Mouse (Mus musculus) T-helper 1 cell (primary cell): Measurements from ENCODE around the gene Catsper1.
"Not testable (repeated sequence)": the region's sequence is repeated elsewhere in the genome, so short reads cannot be mapped to it uniquely, and the experiment has no call there.

Source experiments
- in situ Hi-C: fragments of 300-600 bp; cut with MboI, MseI; formaldehyde crosslinking; loops from one replicate; pipeline ENCODE4 v1.15.1; 2025; ENCODE audit warnings: high pct_unique_total_duplicates

Gene Catsper1

DNA sequence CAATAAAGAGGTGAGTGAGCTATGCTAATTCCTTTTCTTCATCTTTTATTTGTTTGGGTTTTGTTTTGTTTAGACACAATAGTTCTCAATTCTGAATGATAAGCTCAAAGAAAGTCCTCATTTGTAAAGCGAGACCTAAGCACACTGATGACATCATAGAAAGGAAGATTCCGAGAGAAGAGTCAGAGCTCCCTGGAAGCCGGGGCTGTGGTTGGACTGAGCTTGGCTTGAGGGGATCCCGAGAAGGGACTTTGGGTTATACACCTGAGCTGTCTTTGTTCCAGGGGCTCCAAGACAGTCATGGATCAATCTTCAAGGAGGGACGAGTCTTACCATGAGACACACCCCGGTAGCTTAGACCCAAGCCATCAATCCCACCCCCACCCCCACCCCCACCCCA, at the start of gene Catsper1:
Catsper1 (plus strand) TSS at position 301 of the 400 bp plus-strand sequence.
- in situ Hi-C loops: no loop called here

DNA sequence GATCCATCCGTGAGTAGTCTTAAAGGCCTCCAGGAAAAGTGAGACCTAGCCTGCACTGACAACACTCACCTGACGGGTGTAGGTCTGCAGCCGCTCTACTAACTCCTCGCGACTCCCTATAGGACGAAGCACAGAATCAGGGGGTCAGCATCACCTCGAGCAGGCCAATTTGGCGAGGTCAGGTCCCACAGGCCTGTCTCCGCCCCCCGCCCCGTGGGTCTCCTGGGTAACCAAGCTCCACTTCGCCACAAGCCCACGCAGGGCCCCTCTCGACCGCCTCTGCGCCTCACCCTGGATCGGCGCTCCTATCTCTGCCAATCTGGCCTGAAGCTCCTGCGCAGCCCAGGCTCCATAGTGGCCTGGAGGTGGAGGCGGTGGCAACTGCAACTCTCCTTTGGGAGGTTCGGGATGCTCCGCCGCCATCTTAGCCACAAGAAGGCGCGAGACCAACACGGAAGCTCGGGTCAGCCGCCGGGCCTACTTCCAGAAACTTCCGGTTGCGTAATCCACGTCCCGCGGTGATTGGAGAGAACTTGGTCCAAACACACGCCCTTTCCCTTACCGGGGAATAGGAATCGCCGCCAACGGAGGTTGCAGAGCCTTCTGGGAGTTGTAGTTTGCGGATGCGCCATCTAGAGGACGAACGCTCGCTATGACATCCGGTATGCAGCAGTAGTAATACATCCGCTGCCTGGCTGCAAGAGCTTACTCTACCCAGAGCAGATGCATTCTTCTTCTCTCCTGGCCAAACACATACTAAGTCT, 40.4 kb upstream of the Catsper1 start, which contains the start of gene Sf3b2:
Sf3b2 (minus strand) TSS at position 484 of the 764 bp plus-strand sequence.
- in situ Hi-C loops: loop anchor here (10.0 kb wide), 1 partner anchor 490 kb away; no protein-coding TSS in a partner anchor

GRCm38 (mm10) chr19:5295736-5296075, 39.8 kb upstream of the Catsper1 start:
- in situ Hi-C loops: loop anchor here (10.0 kb wide), 1 partner anchor 491 kb away; no protein-coding TSS in a partner anchor

GRCm38 (mm10) chr19:5296630-5297029, 38.9 kb upstream of the Catsper1 start:
- in situ Hi-C loops: loop anchor here (10.0 kb wide), 1 partner anchor 492 kb away; no protein-coding TSS in a partner anchor

GRCm38 (mm10) chr19:5297903-5298800, 37.4 kb upstream of the Catsper1 start, which contains the start of gene Gal3st3:
Gal3st3 (plus strand) TSS chr19:5298331.
- in situ Hi-C loops: loop anchor here (10.0 kb wide), 1 partner anchor 493 kb away; no protein-coding TSS in a partner anchor

DNA sequence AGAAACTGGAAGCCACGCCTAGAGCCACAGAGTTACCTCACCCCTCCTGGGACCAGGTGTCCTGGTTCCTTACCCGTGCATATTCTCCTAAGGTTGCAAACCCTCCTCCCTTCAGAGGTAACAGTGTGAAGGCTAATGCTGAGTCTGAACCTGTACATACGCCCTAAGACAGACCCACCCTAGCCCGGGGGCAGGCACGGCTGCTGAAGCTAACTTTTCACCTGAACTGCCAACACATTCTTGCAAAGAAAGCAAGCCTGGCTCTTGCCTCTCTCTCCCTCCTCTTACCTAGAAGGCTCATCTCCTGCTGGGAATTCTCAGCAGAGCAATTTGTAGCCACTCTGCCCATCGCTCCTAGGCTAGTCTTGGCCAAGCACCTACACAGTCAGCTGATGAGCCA, 35.0 kb upstream of the Catsper1 start:
- in situ Hi-C loops: no loop called here

DNA sequence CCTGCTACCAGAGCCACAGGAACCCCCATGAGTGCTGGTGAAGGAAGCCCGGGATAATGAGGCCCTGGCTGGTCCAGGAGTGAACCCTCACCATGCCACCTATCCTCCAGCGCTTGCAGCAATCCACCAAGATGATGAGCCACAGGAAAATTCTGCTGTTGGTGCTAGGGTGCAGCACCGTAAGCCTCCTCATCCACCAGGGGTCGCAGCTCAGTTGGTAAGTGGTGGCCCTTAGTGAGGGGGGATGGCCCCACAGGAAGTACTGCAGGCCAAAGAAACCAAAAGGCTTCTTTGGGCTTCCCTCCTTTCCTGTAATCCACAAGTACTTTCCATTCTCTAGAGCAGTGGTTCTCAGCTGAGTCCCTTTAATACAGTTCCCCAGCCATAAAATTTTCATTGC, 33.1 kb upstream of the Catsper1 start:
- in situ Hi-C loops: no loop called here

- in situ Hi-C loops: no loop called here
Observed at GRCm38 (mm10) chr19:5306279-5306678, 29.3 kb upstream of the Catsper1 start.

- in situ Hi-C loops: no loop called here
Observed at GRCm38 (mm10) chr19:5306968-5307734, 28.4 kb upstream of the Catsper1 start.

- in situ Hi-C loops: no loop called here
Observed at GRCm38 (mm10) chr19:5309025-5309424, 26.5 kb upstream of the Catsper1 start.

DNA sequence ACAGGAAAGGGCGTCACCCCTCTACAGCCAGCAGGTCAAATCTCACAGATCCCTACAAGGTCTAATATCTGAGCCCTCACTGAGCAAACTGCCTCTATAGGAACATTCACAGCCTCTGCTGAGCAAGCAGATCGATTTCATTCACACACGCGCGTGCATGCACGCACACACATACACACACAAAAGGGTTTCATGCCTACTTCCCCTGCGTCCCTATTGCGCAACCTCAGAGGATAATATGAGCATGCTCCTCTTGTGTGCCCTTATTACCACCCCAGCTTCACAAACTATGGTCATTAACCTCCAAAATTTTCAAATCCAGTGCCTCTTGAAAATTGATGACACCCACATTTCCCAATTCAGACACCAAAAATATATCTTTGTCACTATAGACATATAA, 22.4 kb upstream of the Catsper1 start:
- in situ Hi-C loops: no loop called here

DNA sequence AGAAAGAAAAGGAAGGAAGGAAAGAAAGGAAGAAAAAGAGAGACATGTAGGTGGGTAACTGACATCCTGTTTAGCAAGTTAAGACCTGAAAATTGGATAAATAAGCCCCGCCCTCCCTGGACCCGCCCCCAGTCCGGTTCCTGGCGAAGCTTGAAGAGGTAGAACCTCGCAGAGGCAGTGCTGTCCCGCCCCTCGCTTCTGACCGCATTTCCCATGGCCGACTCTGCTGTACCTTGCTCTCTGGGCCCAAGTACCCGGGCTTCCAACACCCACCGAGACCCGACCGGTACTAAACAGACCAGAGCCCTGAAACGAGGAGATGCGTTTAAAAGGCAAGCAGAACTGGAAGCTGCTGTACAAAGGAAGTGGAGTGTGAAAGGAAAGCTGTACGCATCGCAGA, 11.7 kb upstream of the Catsper1 start:
- in situ Hi-C loops: no loop called here

DNA sequence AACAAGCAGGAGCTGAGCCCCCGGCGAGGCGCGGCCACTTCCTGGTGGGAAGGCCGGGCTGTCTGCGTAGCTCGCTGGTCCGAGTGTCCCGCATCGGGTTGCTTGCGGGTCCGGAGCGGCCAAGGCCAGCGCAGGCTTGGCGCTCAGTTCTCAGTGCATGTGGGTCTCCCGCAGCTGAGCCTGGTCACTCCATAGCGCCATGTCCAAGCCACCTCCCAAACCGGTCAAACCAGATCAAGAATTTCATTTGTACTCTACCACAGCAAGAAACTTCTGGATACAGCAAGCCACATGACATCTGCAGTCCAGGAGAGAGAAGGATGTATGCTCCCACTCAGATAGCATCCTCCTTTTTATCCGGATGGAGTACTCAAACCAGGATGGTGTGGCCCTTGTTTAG, 7.6 kb upstream of the Catsper1 start:
- in situ Hi-C loops: no loop called here

DNA sequence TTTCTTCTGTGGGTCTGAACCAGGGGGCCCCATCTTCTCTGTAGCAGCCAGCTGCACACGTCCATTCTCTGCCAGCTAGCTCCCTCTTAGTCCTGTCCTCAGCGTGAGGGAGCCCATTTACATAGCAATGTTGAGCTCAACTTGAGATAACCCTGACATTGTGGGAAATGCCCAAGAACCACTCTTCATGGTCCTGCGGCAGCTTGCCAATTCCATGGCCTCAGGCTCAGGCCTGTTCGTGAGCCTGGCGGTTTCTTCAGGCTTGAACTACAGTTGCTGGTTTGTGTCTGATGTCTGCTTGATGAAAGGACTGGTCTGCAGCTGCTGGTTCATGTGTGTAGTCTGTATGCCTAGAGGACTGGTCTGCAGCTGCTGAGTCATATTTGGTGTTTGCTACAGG, 800 bp upstream of the Catsper1 start:
- in situ Hi-C loops: no loop called here

DNA sequence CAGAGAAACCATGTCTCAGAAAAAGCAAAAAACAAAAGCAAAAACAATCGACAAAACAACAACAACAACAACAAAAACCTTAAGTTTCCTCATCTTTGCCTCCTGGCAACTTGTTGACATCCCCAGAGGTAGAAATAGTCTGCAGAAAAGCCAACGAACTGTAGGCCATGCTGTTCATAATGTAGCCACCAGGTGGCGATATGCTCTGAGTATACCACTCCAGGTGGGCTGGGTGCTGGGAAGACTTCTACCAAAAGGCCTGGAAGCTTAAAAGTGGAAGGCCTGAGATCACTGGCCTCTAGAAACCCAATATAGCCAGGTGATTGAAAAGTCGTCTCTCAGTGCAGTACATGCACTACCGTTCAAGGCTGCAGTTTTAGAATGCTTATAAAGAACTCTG, 2.4 kb downstream of the Catsper1 start:
- in situ Hi-C loops: no loop called here

DNA sequence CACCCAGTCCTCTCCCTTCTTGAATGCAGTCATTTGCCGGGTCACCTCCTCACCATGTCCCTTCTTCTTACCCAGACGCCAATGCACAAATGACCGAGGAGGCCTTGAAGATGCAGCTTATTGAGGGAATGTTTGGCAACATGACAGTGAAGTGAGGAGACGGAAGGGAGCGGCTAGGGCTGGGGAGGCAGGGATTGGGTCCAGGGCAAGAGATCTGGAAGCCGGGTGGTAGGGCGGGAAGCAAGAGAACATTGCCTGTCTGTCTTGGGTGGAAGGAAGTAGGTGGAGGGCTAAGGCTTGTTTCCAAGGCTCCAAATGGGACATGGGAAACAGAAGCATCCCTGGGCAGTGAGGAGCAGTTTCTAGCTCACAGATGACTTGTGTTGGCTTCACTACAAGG, 5.8 kb downstream of the Catsper1 start:
- in situ Hi-C loops: no loop called here

GRCm38 (mm10) chr19:5345297-5346131, 10.0 kb downstream of the Catsper1 start:
- in situ Hi-C loops: no loop called here

DNA sequence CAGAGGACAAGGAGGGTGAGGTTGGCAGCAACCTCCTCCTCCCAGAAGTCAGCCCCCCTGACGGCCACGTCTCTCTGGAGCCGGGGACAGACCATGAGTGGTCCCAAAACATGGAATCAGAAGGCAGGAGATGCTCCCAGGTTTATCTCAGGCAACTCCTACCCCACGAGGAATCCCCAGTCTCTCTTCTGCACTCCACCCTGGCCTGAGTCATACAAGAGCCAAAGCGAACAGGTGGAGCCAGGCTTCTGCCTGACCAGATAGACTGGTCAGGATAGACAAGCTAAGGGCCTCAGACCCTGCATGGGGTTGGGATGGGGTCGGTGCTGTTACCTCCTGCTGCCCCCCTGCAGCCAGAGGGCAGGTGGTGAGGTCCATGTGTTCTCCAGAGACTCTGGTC, 12.5 kb downstream of the Catsper1 start:
- in situ Hi-C loops: no loop called here

DNA sequence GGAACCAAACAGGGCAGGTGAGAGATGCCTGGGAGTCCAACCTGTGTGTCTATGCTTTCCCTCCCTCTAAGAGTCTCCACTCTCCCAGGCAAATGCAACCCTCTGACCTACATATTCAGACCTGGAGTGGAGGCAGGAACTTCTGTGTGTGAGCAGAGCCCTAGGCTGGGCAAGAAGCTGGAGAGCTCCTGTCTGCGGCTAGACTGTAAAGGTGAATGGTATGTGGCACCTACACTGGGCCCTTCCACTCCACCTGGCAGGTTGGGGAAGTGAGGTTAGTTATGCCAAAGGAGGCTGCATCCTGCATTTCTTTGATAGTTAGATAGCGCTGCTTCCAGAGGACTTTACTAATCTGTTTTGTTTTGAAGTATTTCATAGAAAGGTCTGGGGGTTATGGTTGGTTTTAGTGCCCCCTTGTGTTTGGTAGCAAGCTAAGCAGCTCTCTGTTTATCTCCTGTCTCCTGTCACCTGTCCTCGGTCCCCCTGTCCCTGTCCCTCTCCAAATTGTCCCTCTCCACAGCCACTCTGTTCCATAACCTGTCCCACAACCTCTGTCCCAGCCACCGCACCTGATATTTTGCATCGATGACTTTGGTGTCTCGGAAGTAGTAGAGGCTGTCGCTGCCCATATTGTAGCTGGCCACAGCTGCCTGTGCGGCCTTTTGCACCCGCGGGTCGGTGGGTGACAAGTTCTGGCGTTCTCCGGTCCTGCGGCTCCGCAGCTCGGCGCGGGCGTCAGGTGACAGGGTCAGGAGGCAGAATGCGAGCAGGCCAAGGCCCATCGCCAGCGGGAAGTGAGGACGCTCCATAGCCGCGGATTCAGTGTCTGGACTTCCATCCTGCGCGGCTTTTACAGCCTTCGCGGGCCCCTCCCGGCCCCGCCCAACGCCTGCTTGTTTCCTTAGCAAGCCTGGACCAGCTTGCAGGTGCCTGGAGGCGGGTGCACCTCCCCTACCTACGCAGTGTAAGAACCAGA, 13.3 kb downstream of the Catsper1 start:
- in situ Hi-C loops: no loop called here

DNA sequence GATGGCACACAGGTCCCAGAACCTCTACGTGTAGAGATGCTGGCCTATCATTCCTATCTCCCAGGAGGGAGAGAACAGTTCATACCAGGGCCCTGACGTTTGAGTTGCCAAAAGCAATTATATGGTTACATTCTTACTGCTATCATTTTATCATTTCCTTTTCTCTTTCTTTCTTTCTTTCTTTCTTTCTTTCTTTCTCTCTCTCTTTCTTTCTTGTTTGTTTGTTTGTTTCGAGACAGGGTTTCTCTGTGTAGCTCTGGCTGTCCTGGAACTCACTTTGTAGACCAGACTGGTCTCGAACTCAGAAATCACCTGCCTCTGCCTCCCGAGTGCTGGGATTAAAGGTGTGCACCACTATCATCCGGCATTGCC, 13.9 kb downstream of the Catsper1 start, which contains the start of gene Cst6:
Cst6 (minus strand) TSS at position 73 of the 372 bp plus-strand sequence.
- in situ Hi-C loops: not testable (repeated sequence)
